Mouse (Mus musculus) kidney, adult 2 months (tissue): Measurements from ENCODE around the gene Bola3. TPM values are rescaled to one million over a fixed set of nuclear protein-coding genes. Genes with fewer than 3 reads are reported as not detected.

Experiments used
- DNase-seq: peaks from one replicate; pipeline ENCODE4 v3.0.0; 2021
- H3K27ac ChIP-seq: fragments of 200-500 bp; 2 replicates; pipeline ENCODE4 v1.5.1; 2012; ENCODE audit warnings: low read depth, low read length, control low read depth, inconsistent platforms; ENCODE audit not compliant: insufficient read depth
- H3K27me3 ChIP-seq: fragments of 200-500 bp; replicated peaks from 2 replicates; pipeline ENCODE4 v1.6.1; 2012; ENCODE audit warnings: mild to moderate bottlenecking, moderate library complexity, low read length, inconsistent platforms; ENCODE audit not compliant: control insufficient read depth, insufficient read depth
- H3K36me3 ChIP-seq: fragments of 200-500 bp; 2 replicates; pipeline ENCODE4 v1.6.1; 2012; ENCODE audit warnings: mild to moderate bottlenecking, moderate library complexity, low read length, inconsistent platforms; ENCODE audit not compliant: control insufficient read depth, insufficient read depth
- H3K4me1 ChIP-seq: fragments of 200-500 bp; 2 replicates; pipeline ENCODE4 v1.6.1; 2011; ENCODE audit warnings: low read length; ENCODE audit not compliant: control insufficient read depth, insufficient read depth
- H3K4me3 ChIP-seq: fragments of 200-500 bp; 2 replicates; pipeline ENCODE4 v1.5.1; 2011; ENCODE audit warnings: mild to moderate bottlenecking, low read depth, low read length, control low read depth; ENCODE audit not compliant: insufficient read depth
- CTCF ChIP-seq: fragments of 200-500 bp; conservative IDR thresholded peaks from 2 replicates; pipeline ENCODE4 v1.5.1; 2011; ENCODE audit warnings: low read depth, mild to moderate bottlenecking, control low read depth, low read length, moderate library complexity, mixed read lengths; ENCODE audit not compliant: insufficient read depth, insufficient read length
- POLR2A ChIP-seq: fragments of 200-500 bp; IDR thresholded peaks from one replicate; pipeline ENCODE4 v1.6.1; 2011; ENCODE audit warnings: low read depth, low read length, control low read depth
- WGBS: fragments of 180-500 bp; shearing (Covaris S2); methylation state at CpG from one replicate; pipeline ENCODE4 v1.1.7; 2018; 5-methylcytosine and 5-hydroxymethylcytosine counted together
- polyA plus RNA-seq: library from polyadenylated mRNA; depleted of rRNA; stranded (reverse); fragments of >200 nt; gene quantifications from 2 replicates; pipeline ENCODE4 v1.2.3, GENCODE M21; 2012

Gene Bola3
- polyA plus RNA-seq, 1 experiment = 125 TPM

DNA sequence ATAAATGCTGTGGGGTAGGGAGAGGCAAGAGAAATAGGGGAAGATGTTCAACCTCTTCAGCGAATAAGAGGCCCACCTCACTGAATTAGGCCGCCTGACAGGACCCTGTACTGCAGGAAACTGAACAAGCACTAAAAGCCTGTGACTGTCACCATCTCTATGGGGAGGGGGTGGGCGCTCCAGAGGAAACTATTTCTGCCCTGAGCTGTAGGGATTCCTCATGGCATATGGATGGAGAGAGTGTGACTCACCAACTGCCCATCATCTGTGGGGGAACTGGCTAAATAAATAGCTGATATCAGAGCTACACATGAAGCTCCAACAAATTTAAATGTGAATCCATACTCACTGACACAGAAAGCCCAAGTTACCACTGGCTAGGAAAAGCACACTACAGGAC lies 22.4 kb downstream of the Bola3 start:
- H3K36me3 ChIP-seq = peaks cover 5% of the 10 kb centered on the region
- no peak for TF ChIP-seq POLR2A
- no peak for TF ChIP-seq CTCF
- 93% methylated on average over 3 of the region's 3 CpGs for WGBS
- H3K4me1 ChIP-seq = no peaks in the 10 kb centered on the region
- H3K27me3 ChIP-seq = no peaks in the 10 kb centered on the region
- H3K4me3 ChIP-seq = no peak overlapping the region
- no peak overlapping the region for H3K27ac ChIP-seq
- DNase-seq = no peak

DNA sequence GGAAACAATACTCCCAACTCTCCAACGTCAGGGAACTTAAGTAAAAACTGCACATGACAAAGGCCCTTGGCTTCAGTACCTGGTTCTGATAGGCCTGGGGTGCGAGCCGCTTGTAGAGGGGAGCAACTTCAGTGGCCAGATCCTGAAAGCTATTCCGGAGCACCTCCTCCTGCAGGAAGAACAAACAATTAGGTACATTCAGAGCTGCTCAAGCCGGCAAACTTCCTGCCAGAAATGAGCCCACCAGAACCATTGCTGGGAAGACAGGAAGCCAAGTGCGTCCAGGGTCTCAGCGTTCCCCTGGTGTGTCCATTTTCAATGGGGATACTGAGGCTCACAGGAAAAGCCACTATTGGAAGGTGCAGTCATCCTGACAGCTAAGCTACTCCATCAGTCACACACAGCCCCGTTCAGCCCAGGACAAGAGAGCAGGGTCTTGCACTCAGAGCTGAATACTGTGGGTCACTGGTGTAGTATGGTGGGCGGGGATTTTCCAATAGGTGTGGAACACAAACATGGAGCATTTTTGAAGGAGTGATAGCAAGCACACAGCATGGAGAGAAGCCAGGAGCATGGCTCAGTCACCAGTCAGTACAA lies 24.9 kb downstream of the Bola3 start:
- no peak for DNase-seq
- Histone ChIP-seq H3K27ac (no peak overlapping the region), H3K27me3 (no peaks in the 10 kb centered on the region), H3K4me3 (no peak overlapping the region), H3K36me3 (peaks cover 3% of the 10 kb centered on the region; the same call in 1 of the 2 replicates), H3K4me1 (no peaks in the 10 kb centered on the region)
- WGBS = 82% methylated on average over 9 of the region's 9 CpGs
- TF ChIP-seq CTCF (no peak), POLR2A (no peak)

DNA sequence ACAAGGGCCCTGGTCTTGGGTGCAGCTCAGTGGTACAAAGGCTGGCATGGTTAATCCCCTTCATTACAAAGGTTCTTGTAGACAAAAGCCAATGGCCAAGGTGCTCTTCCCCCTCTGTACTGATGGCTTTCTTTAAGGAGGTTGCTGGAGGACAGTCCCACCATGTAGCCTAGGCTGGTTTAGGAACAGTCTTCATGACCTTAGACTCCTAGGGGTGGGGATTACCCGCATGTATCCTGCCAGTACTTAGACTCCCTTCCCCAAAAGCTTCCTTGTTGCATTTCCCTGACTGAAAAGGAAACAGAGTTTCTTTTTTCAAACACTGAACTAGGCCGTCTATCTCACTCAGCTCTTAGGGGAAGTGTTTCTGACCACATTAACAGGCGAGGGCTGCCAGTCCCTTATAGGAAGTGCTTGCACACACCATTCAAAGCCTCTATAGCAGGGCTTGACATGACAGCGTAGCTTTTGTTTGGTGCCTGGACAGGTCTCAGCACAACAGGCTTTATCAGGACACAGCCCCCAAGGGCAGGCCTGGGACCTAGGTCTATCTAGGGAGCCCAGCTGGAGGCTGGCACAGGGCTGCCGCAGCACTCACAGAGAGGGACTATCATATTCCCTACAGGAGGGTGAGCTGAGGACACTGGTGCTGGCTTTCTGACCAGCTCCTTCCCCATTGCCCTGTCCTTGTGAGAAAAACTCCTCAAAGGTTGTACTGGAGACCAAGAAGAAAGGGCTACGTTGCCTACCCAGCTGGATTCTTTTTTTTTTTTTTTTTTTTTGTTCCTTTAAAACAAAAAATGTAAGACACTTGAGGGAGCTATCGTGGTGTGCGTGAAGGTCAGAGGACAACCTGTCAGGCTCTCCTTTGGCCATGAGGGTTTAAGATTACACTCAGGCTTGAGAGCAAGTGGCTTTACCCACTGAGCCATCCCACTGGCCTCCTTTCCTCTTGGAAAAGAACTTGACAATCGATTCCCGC lies 32.9 kb downstream of the Bola3 start:
- Histone ChIP-seq H3K27me3 (no peaks in the 10 kb centered on the region), H3K4me3 (no peak overlapping the region), H3K27ac (no peak overlapping the region), H3K4me1 (no peaks in the 10 kb centered on the region), H3K36me3 (peaks cover 6% of the 10 kb centered on the region; the same call in 1 of the 2 replicates)
- 73% methylated on average over 10 of the region's 10 CpGs for WGBS
- no peak for TF ChIP-seq CTCF
- TF ChIP-seq POLR2A = no peak
- DNase-seq = no peak

DNA sequence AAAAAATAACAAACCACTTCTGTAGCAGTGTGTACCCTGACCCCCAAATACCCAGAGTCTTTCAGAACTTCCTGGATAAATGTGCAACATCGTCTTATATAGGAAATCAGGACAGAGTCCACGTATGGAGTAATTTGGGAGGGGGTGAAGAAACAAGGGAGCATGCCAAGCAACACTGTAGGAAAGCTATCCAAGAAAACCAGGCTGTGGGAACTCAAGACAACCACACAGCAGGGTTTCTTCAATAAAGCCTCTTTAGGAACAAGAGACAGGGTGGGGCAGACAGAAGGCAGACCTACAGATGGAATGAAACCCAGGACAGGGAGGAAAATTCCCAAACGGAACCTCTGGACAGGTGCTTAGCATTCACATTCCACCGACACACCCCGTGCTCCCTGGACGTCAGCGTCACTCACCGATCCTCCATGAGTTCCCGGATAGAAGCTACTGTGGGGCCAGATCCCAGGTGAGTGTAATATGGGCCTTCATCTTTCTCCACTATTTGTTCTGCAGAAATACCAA lies 36.7 kb downstream of the Bola3 start:
- no peak for TF ChIP-seq POLR2A
- TF ChIP-seq CTCF = no peak
- Histone ChIP-seq H3K36me3 (peaks cover 6% of the 10 kb centered on the region; the same call in 1 of the 2 replicates), H3K4me3 (no peak overlapping the region), H3K27me3 (no peaks in the 10 kb centered on the region), H3K4me1 (no peaks in the 10 kb centered on the region), H3K27ac (no peak overlapping the region)
- WGBS = 91% methylated on average over 9 of the region's 9 CpGs
- DNase-seq = no peak

DNA sequence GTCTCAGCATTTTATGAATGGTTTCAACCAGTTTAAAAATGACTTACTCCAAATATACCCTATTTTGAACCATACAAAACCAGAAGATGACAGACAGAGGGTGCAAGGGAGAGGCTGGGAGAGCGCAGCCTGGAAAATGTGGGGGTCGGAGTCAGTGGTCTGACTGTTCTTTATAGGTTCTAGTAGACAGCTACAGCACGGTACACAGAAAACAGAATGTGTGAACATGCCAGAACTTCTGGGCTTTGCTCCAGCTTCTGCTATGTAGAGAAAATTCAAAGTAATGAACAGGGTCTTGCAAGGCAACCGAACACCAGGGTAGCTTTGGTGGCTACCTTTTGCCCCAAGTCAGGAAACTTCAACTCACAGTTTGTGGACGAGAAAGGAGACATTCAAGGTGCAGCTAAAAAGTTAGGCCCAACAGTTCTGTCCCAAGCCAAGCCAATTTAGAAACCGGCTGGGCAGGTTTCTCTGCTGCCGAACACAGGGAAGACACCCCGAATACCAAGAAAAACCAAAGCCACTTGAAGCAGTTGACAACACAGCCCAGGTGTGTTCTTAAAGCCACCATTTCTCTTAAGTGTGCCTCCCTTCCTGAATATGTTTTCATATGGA lies 43.3 kb downstream of the Bola3 start:
- no peaks in the 10 kb centered on the region for H3K27me3 ChIP-seq
- no peaks in the 10 kb centered on the region for H3K36me3 ChIP-seq
- peak overlapping the region; percentile 54; the same call in 1 of the 2 replicates for H3K27ac ChIP-seq
- TF ChIP-seq CTCF (no peak), POLR2A (no peak)
- H3K4me3 ChIP-seq = no peak overlapping the region
- H3K4me1 ChIP-seq = no peaks in the 10 kb centered on the region
- WGBS = 66% methylated on average over 8 of the region's 8 CpGs
- DNase-seq = peak; percentile 40

DNA sequence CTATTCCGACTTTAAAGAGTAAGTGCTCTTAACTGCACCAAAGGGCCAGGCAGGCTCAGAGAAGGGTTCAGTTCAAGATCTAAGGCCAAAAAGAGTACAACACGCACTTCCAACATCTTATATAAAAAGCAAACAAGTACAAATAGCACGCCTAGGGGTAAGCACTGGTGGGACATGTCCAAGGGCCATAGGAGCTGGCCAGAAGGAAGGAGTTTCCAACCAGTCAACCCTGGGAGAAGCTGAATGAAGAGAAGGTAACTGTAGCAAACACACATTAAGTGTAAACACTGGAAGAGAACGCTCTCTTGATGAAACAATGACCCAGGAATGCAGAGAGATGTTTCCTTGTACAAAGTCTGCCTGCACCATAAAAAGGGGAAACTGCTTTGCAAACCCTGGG lies 45.2 kb downstream of the Bola3 start:
- DNase-seq = no peak
- H3K27ac ChIP-seq = no peak overlapping the region
- no peaks in the 10 kb centered on the region for H3K4me1 ChIP-seq
- no peak for TF ChIP-seq CTCF
- TF ChIP-seq POLR2A = no peak
- H3K4me3 ChIP-seq = no peak overlapping the region
- 94% methylated on average over 4 of the region's 4 CpGs for WGBS
- H3K27me3 ChIP-seq = no peaks in the 10 kb centered on the region
- H3K36me3 ChIP-seq = peaks cover 2% of the 10 kb centered on the region; the same call in 1 of the 2 replicates
